Mouse (Mus musculus) embryonic facial prominence, embryonic 15.5 days (tissue): ENCODE measurements around the gene Ace. TPM values are rescaled to one million over a fixed set of nuclear protein-coding genes. Genes with fewer than 3 reads are reported as not detected.
A peak's percentile ranks its signal among the peaks of the same experiment; 100 is the strongest.

Experiments
- ATAC-seq: fragments of 200-750 bp; cut with Nextera tagmentation; 2 replicates; pipeline ENCODE4 v1.8.0; 2017; ENCODE audit warnings: low read depth, moderate TSS enrichment; ENCODE audit not compliant: insufficient number of reproducible peaks, low FRiP score, low TSS enrichment
- H3K27ac ChIP-seq: fragments of 300-500 bp; sonication (generic); replicated peaks from 2 replicates; pipeline ENCODE4 v1.5.1; 2015; ENCODE audit warnings: mild to moderate bottlenecking, inconsistent platforms
- H3K27me3 ChIP-seq: fragments of 300-500 bp; sonication (generic); 2 replicates; pipeline ENCODE4 v1.6.1; 2015; ENCODE audit warnings: inconsistent platforms
- H3K36me3 ChIP-seq: fragments of 300-500 bp; sonication (generic); 2 replicates; pipeline ENCODE4 v1.6.1; 2015; ENCODE audit warnings: mild to moderate bottlenecking, inconsistent platforms
- H3K4me1 ChIP-seq: fragments of 300-500 bp; sonication (generic); 2 replicates; pipeline ENCODE4 v1.6.1; 2015; ENCODE audit warnings: inconsistent platforms
- H3K4me2 ChIP-seq: fragments of 300-500 bp; sonication (generic); replicated peaks from 2 replicates; pipeline ENCODE4 v1.6.1; 2015; ENCODE audit warnings: mild to moderate bottlenecking, inconsistent platforms
- H3K4me3 ChIP-seq: fragments of 300-500 bp; sonication (generic); replicated peaks from 2 replicates; pipeline ENCODE4 v1.5.1; 2015; ENCODE audit warnings: mild to moderate bottlenecking, inconsistent platforms
- H3K9ac ChIP-seq: fragments of 300-500 bp; sonication (generic); 2 replicates; pipeline ENCODE4 v1.6.1; 2015; ENCODE audit warnings: inconsistent platforms
- H3K9me3 ChIP-seq: fragments of 300-500 bp; sonication (generic); replicated peaks from 2 replicates; pipeline ENCODE4 v1.6.1; 2016; ENCODE audit warnings: inconsistent platforms
- WGBS: fragments of 180-500 bp; shearing (Covaris S2); methylation state at CpG from one replicate; pipeline ENCODE4 v1.1.7; 2015; 5-methylcytosine and 5-hydroxymethylcytosine counted together
- polyA plus RNA-seq: library from polyadenylated mRNA; unstranded; fragments of >200 nt; fragmentation: Nextera tagmentation; extraction: Ambion mirVana; gene quantifications from 2 replicates; pipeline ENCODE4 v1.2.1, GENCODE M21; 2015

Gene Ace
- polyA plus RNA-seq, 1 experiment from 2014 or later, result 1.3 TPM

GRCm38 (mm10) chr11:105934816-105935215, 32.9 kb upstream of the Ace start:
- Histone ChIP-seq H3K4me1 (peaks cover 8% of the 10 kb centered on the region; the same call in 1 of the 2 replicates), H3K9me3 (no peaks in the 10 kb centered on the region), H3K36me3 (no peaks in the 10 kb centered on the region), H3K27me3 (no peaks in the 10 kb centered on the region), H3K4me2 (no peak overlapping the region), H3K27ac (no peak overlapping the region; the same call in 1 of the 2 replicates), H3K9ac (no peak overlapping the region), H3K4me3 (no peak overlapping the region)
- no peak; the same call in 1 of the 2 replicates for ATAC-seq
- WGBS, result 45% methylated on average over 6 of the region's 6 CpGs

- ATAC-seq, result no peak
- WGBS, result 85% methylated on average over 8 of the region's 8 CpGs
- Histone ChIP-seq H3K9me3 (no peaks in the 10 kb centered on the region), H3K9ac (no peak overlapping the region), H3K4me2 (no peak overlapping the region), H3K27ac (no peak overlapping the region), H3K36me3 (no peaks in the 10 kb centered on the region), H3K27me3 (no peaks in the 10 kb centered on the region), H3K4me1 (peaks cover 8% of the 10 kb centered on the region; the same call in 1 of the 2 replicates), H3K4me3 (no peak overlapping the region)
Observed at GRCm38 (mm10) chr11:105935496-105935895, 32.2 kb upstream of the Ace start.

- no peak overlapping the region for H3K27ac ChIP-seq
- no peak for ATAC-seq
- H3K4me2 ChIP-seq, result no peak overlapping the region
- H3K4me3 ChIP-seq, result no peak overlapping the region
- peaks cover 8% of the 10 kb centered on the region; the same call in 1 of the 2 replicates for H3K4me1 ChIP-seq
- no peaks in the 10 kb centered on the region for H3K27me3 ChIP-seq
- H3K9me3 ChIP-seq, result no peaks in the 10 kb centered on the region
- 84% methylated on average over 6 of the region's 6 CpGs for WGBS
- no peaks in the 10 kb centered on the region for H3K36me3 ChIP-seq
- H3K9ac ChIP-seq, result 0 out of 2 replicates have a peak overlapping the region, but pooled peaks have one; percentile 15
Observed at GRCm38 (mm10) chr11:105936200-105936599, 31.5 kb upstream of the Ace start.

GRCm38 (mm10) chr11:105936974-105937373, 30.8 kb upstream of the Ace start:
- Histone ChIP-seq H3K4me3 (no peak overlapping the region), H3K27ac (no peak overlapping the region), H3K9ac (no peak overlapping the region), H3K4me1 (peaks cover 8% of the 10 kb centered on the region; the same call in 1 of the 2 replicates), H3K36me3 (no peaks in the 10 kb centered on the region), H3K4me2 (no peak overlapping the region), H3K9me3 (no peaks in the 10 kb centered on the region), H3K27me3 (no peaks in the 10 kb centered on the region)
- WGBS, result 86% methylated on average over 3 of the region's 3 CpGs
- no peak for ATAC-seq

- H3K4me3 ChIP-seq, result no peak overlapping the region
- no peak overlapping the region for H3K27ac ChIP-seq
- H3K4me1 ChIP-seq, result peaks cover 13% of the 10 kb centered on the region
- no peak for ATAC-seq
- H3K9ac ChIP-seq, result no peak overlapping the region
- whole genome bisulfite sequencing, result 60% methylated on average over 9 of the region's 9 CpGs
- no peak overlapping the region for H3K4me2 ChIP-seq
- no peaks in the 10 kb centered on the region for H3K36me3 ChIP-seq
- peaks cover 9% of the 10 kb centered on the region for H3K27me3 ChIP-seq
- no peaks in the 10 kb centered on the region for H3K9me3 ChIP-seq
Observed at GRCm38 (mm10) chr11:105938771-105939170, 29.0 kb upstream of the Ace start.

GRCm38 (mm10) chr11:105941973-105942372, 25.8 kb upstream of the Ace start:
- Histone ChIP-seq H3K4me1 (peaks cover 16% of the 10 kb centered on the region), H3K4me3 (no peak overlapping the region), H3K36me3 (no peaks in the 10 kb centered on the region), H3K9ac (no peak overlapping the region), H3K27me3 (peaks cover 18% of the 10 kb centered on the region), H3K27ac (no peak overlapping the region), H3K9me3 (no peaks in the 10 kb centered on the region), H3K4me2 (no peak overlapping the region)
- WGBS, result 45% methylated on average over 8 of the region's 8 CpGs
- no peak for ATAC-seq

- ATAC-seq, result peak; percentile 35
Observed at GRCm38 (mm10) chr11:105943133-105944102, 24.3 kb upstream of the Ace start.

GRCm38 (mm10) chr11:105944126-105944621, 23.6 kb upstream of the Ace start:
- H3K27ac ChIP-seq, result peak overlapping the region; percentile 65; the same call in 1 of the 2 replicates
- 1% methylated on average over 59 of the region's 59 CpGs for WGBS
- ATAC-seq, result no peak; the same call in 1 of the 2 replicates

More at GRCm38 (mm10) chr11:105943133-105944102, 24.3 kb upstream of the Ace start:
- H3K36me3 ChIP-seq, result no peaks in the 10 kb centered on the region
- H3K4me2 ChIP-seq, result peak overlapping the region; percentile 96
- no peaks in the 10 kb centered on the region for H3K9me3 ChIP-seq
- peak overlapping the region; percentile 58 for H3K4me3 ChIP-seq
- peak overlapping the region; percentile 65; the same call in 1 of the 2 replicates for H3K27ac ChIP-seq
- peaks cover 18% of the 10 kb centered on the region for H3K27me3 ChIP-seq
- H3K4me1 ChIP-seq, result peaks cover 16% of the 10 kb centered on the region
- 6% methylated on average over 47 of the region's 47 CpGs for WGBS
- H3K9ac ChIP-seq, result peak overlapping the region; percentile 47

GRCm38 (mm10) chr11:105944770-105945672, 22.7 kb upstream of the Ace start:
- peak overlapping the region; percentile 58 for H3K4me3 ChIP-seq
- peaks cover 18% of the 10 kb centered on the region for H3K27me3 ChIP-seq
- H3K36me3 ChIP-seq, result no peaks in the 10 kb centered on the region
- no peaks in the 10 kb centered on the region for H3K9me3 ChIP-seq
- H3K4me1 ChIP-seq, result peaks cover 16% of the 10 kb centered on the region
- H3K9ac ChIP-seq, result no peak overlapping the region
- peak overlapping the region; percentile 96 for H3K4me2 ChIP-seq
- WGBS, result 67% methylated on average over 16 of the region's 16 CpGs
- no peak for ATAC-seq
- peak overlapping the region; percentile 65 for H3K27ac ChIP-seq

More at GRCm38 (mm10) chr11:105944126-105944621, 23.6 kb upstream of the Ace start:
- H3K36me3 ChIP-seq, result no peaks in the 10 kb centered on the region
- H3K4me2 ChIP-seq, result peak overlapping the region; percentile 96
- no peaks in the 10 kb centered on the region for H3K9me3 ChIP-seq
- peaks cover 18% of the 10 kb centered on the region for H3K27me3 ChIP-seq
- H3K4me3 ChIP-seq, result peak overlapping the region; percentile 58
- peak overlapping the region; percentile 47; the same call in 1 of the 2 replicates for H3K9ac ChIP-seq
- H3K4me1 ChIP-seq, result peaks cover 16% of the 10 kb centered on the region

GRCm38 (mm10) chr11:105946694-105947154, 21.0 kb upstream of the Ace start:
- H3K9me3 ChIP-seq, result no peaks in the 10 kb centered on the region
- WGBS, result 38% methylated on average over 11 of the region's 11 CpGs
- no peaks in the 10 kb centered on the region for H3K36me3 ChIP-seq
- no peak overlapping the region for H3K4me3 ChIP-seq
- H3K27ac ChIP-seq, result peak overlapping the region; percentile 82
- no peak overlapping the region for H3K4me2 ChIP-seq
- H3K4me1 ChIP-seq, result peaks cover 21% of the 10 kb centered on the region
- no peak for ATAC-seq
- H3K9ac ChIP-seq, result no peak overlapping the region
- H3K27me3 ChIP-seq, result peaks cover 18% of the 10 kb centered on the region
